Mouse (Mus musculus): Measurements from ENCODE around the gene Ftl1.
"Not testable (repeated sequence)": the region's sequence is repeated elsewhere in the genome, so short reads cannot be mapped to it uniquely, and the experiment has no call there.

The Ftl1 gene

GRCm38 (mm10) chr7:45459564-45460140 is at the start of gene Ftl1:
TSS of gene Ftl1 (minus strand) at chr7:45459884.
- peak; percentile 99 for DNase-seq

- no peak for DNase-seq
Observed at GRCm38 (mm10) chr7:45509181-45509882, 49.6 kb upstream of the Ftl1 start.

- DNase-seq, result no peak
Observed at GRCm38 (mm10) chr7:45508561-45508960, 48.9 kb upstream of the Ftl1 start.

GRCm38 (mm10) chr7:45507583-45507982 is 47.9 kb upstream of the Ftl1 start:
- DNase-seq, result no peak

GRCm38 (mm10) chr7:45498427-45498826 is 38.7 kb upstream of the Ftl1 start:
- no peak for DNase-seq

- no peak for DNase-seq
Observed at GRCm38 (mm10) chr7:45494548-45494947, 34.9 kb upstream of the Ftl1 start.

- DNase-seq, result no peak
Observed at GRCm38 (mm10) chr7:45492951-45493350, 33.3 kb upstream of the Ftl1 start.

- DNase-seq, result no peak
Observed at GRCm38 (mm10) chr7:45492225-45492844, 32.7 kb upstream of the Ftl1 start.

- no peak for DNase-seq
Observed at GRCm38 (mm10) chr7:45491264-45491663, 31.6 kb upstream of the Ftl1 start.

- peak; percentile 48 for DNase-seq
Observed at GRCm38 (mm10) chr7:45490822-45491221, 31.1 kb upstream of the Ftl1 start.

- DNase-seq, result no peak
Observed at GRCm38 (mm10) chr7:45489578-45489977, 29.9 kb upstream of the Ftl1 start.

- DNase-seq, result peak; percentile 80
Observed at GRCm38 (mm10) chr7:45488293-45489204, 28.9 kb upstream of the Ftl1 start, which contains the start of gene Dhdh. TSS of gene Dhdh (minus strand) at chr7:45488805.

- DNase-seq, result peak; percentile 50
Observed at GRCm38 (mm10) chr7:45487861-45488292, 28.2 kb upstream of the Ftl1 start.

- no peak for DNase-seq
Observed at GRCm38 (mm10) chr7:45486761-45487415, 27.2 kb upstream of the Ftl1 start, which contains the start of gene Gm45808. TSS of gene Gm45808 (minus strand) at chr7:45486811.

- no peak for DNase-seq
Observed at GRCm38 (mm10) chr7:45486158-45486557, 26.5 kb upstream of the Ftl1 start.

GRCm38 (mm10) chr7:45484985-45485384 is 25.3 kb upstream of the Ftl1 start:
- not testable (repeated sequence) for DNase-seq

GRCm38 (mm10) chr7:45482166-45482565 is 22.5 kb upstream of the Ftl1 start:
- DNase-seq, result no peak

GRCm38 (mm10) chr7:45481374-45481927 is 21.8 kb upstream of the Ftl1 start, which contains the start of gene Tulp2:
TSS of gene Tulp2 (plus strand) at chr7:45481877.
- DNase-seq, result peak; percentile 80

GRCm38 (mm10) chr7:45480310-45480709 is 20.6 kb upstream of the Ftl1 start:
- not testable (repeated sequence) for DNase-seq

GRCm38 (mm10) chr7:45478774-45479173 is 19.1 kb upstream of the Ftl1 start:
- no peak for DNase-seq

GRCm38 (mm10) chr7:45477003-45477402 is 17.3 kb upstream of the Ftl1 start:
- peak; percentile 78 for DNase-seq

GRCm38 (mm10) chr7:45476453-45476852 is 16.8 kb upstream of the Ftl1 start:
- DNase-seq, result no peak
